Mouse (Mus musculus) G1E (cell line): Measurements from ENCODE around the gene Arl10. TPM values are rescaled to one million over a fixed set of nuclear protein-coding genes. Genes with fewer than 3 reads are reported as not detected.

Experiments
- ATAC-seq: 2 replicates; pipeline ENCODE4 v1.8.0; 2016; ENCODE audit warnings: mild to moderate bottlenecking; ENCODE audit not compliant: insufficient number of reproducible peaks, poor library complexity, low FRiP score, severe bottlenecking; ENCODE audit errors: extremely low read depth
- DNase-seq: peaks from one replicate; pipeline ENCODE4 v3.0.0; 2012; ENCODE audit warnings: low spot score
- H3K27me3 ChIP-seq: 2 replicates; pipeline ENCODE4 v1.6.1; 2012; ENCODE audit warnings: mild to moderate bottlenecking, low read length, inconsistent platforms; ENCODE audit not compliant: insufficient read depth
- H3K36me3 ChIP-seq: replicated peaks from 2 replicates; pipeline ENCODE3; 2012; ENCODE audit warnings: mild to moderate bottlenecking, inconsistent platforms
- H3K4me1 ChIP-seq: 2 replicates; pipeline ENCODE4 v1.6.1; 2012; ENCODE audit warnings: low read depth, low read length, inconsistent platforms, mixed read lengths; ENCODE audit not compliant: insufficient read depth
- H3K4me3 ChIP-seq: 2 replicates; pipeline ENCODE4 v1.5.1; 2012; ENCODE audit warnings: low read depth, mild to moderate bottlenecking, inconsistent platforms, low read length, moderate library complexity, mixed read lengths
- H3K9me3 ChIP-seq: replicated peaks from 2 replicates; pipeline ENCODE4 v1.6.1; 2012; ENCODE audit warnings: inconsistent platforms
- CTCF ChIP-seq: IDR thresholded peaks from 2 replicates; pipeline ENCODE4 v1.5.1; 2012; ENCODE audit warnings: low read depth, low read length, inconsistent platforms, mixed read lengths
- GATA1 ChIP-seq: IDR thresholded peaks from 2 replicates; pipeline ENCODE4 v1.6.1; 2012; ENCODE audit warnings: borderline replicate concordance, low read length, inconsistent platforms, mixed read lengths
- GATA2 ChIP-seq: IDR thresholded peaks from 2 replicates; pipeline ENCODE4 v1.6.1; 2012; ENCODE audit warnings: low read depth, low read length, inconsistent platforms, borderline replicate concordance
- POLR2AphosphoS5 ChIP-seq: IDR thresholded peaks from 2 replicates; pipeline ENCODE4 v1.6.1; 2012; ENCODE audit warnings: low read depth, low read length, inconsistent platforms; ENCODE audit not compliant: insufficient replicate concordance
- TAL1 ChIP-seq: conservative IDR thresholded peaks from 2 replicates; pipeline ENCODE4 v1.6.1; 2012; ENCODE audit warnings: low read depth, low read length, inconsistent platforms, mixed read lengths
- polyA plus RNA-seq: library from polyadenylated mRNA; stranded (reverse); fragments of >175 nt; gene quantifications from 2 replicates; pipeline ENCODE4 v1.2.3, GENCODE M21; 2012
- total RNA-seq, 2 experiments: library from RNA; stranded (forward) in 1 of 2; stranded (reverse) in 1 of 2; fragments of 200-1000 nt in 1 of 2; fragments of >200 nt in 1 of 2; fragmentation: Nextera tagmentation in 1 of 2; gene quantifications; 2 replicates each; pipeline ENCODE4 v1.2.3; 2014 to 2017

Arl10 gene
- total and polyA plus RNA-seq, 3 experiments = 11.8 to 20.8 (median 14.3) TPM

- ATAC-seq (no peak), DNase-seq (no peak)
- Histone ChIP-seq H3K9me3 (no peaks in the 10 kb centered on the region), H3K36me3 (peaks cover 89% of the 10 kb centered on the region), H3K27me3 (no peaks in the 10 kb centered on the region), H3K4me3 (no peak overlapping the region), H3K4me1 (peaks cover 25% of the 10 kb centered on the region)
- TF ChIP-seq POLR2AphosphoS5 = no peak
- TF ChIP-seq GATA1 = no peak
- TF ChIP-seq CTCF = no peak
- TF ChIP-seq TAL1 = no peak
- TF ChIP-seq GATA2 = no peak
Observed at GRCm38 (mm10) chr13:54559656-54560055, 15.2 kb upstream of the Arl10 start.

GRCm38 (mm10) chr13:54560608-54561007, 14.2 kb upstream of the Arl10 start:
- H3K4me3 ChIP-seq = no peak overlapping the region
- no peaks in the 10 kb centered on the region for H3K9me3 ChIP-seq
- H3K27me3 ChIP-seq = no peaks in the 10 kb centered on the region
- TF ChIP-seq CTCF (no peak), GATA1 (no peak), POLR2AphosphoS5 (no peak), GATA2 (no peak), TAL1 (no peak)
- H3K36me3 ChIP-seq = peaks cover 82% of the 10 kb centered on the region
- DNase-seq (no peak), ATAC-seq (no peak)
- H3K4me1 ChIP-seq = peaks cover 31% of the 10 kb centered on the region

GRCm38 (mm10) chr13:54562562-54562961, 12.3 kb upstream of the Arl10 start:
- Histone ChIP-seq H3K27me3 (no peaks in the 10 kb centered on the region), H3K4me1 (peaks cover 38% of the 10 kb centered on the region), H3K9me3 (no peaks in the 10 kb centered on the region), H3K36me3 (peaks cover 63% of the 10 kb centered on the region), H3K4me3 (no peak overlapping the region)
- DNase-seq (no peak), ATAC-seq (no peak)
- TF ChIP-seq GATA2 (no peak), TAL1 (no peak)

GRCm38 (mm10) chr13:54564232-54565200, 10.3 kb upstream of the Arl10 start:
- Histone ChIP-seq H3K4me3 (peak overlapping the region; percentile 86), H3K4me1 (peaks cover 39% of the 10 kb centered on the region), H3K27me3 (no peaks in the 10 kb centered on the region), H3K36me3 (peaks cover 44% of the 10 kb centered on the region), H3K9me3 (no peaks in the 10 kb centered on the region)
- DNase-seq (no peak), ATAC-seq (no peak)
- no peak for TF ChIP-seq CTCF
- TF ChIP-seq TAL1 = no peak
- TF ChIP-seq POLR2AphosphoS5 = no peak
- TF ChIP-seq GATA2 = no peak
- TF ChIP-seq GATA1 = no peak

GRCm38 (mm10) chr13:54565201-54565581, 9.6 kb upstream of the Arl10 start, which contains the start of gene 4833439L19Rik:
Gene 4833439L19Rik, minus strand, starts transcription at chr13:54565435.
- H3K27me3 ChIP-seq = no peaks in the 10 kb centered on the region
- peak; percentile 94 for ATAC-seq
- peaks cover 39% of the 10 kb centered on the region for H3K4me1 ChIP-seq
- no peaks in the 10 kb centered on the region for H3K9me3 ChIP-seq
- TF ChIP-seq GATA2 (no peak), CTCF (no peak), GATA1 (no peak), TAL1 (no peak), POLR2AphosphoS5 (no peak)
- peaks cover 38% of the 10 kb centered on the region for H3K36me3 ChIP-seq
- peak within 1 kb of the TSS; percentile 86 for H3K4me3 ChIP-seq
- DNase-seq = peak; percentile 91

GRCm38 (mm10) chr13:54565594-54566345, 9.0 kb upstream of the Arl10 start:
- Histone ChIP-seq H3K4me3 (peak overlapping the region; percentile 86), H3K9me3 (no peaks in the 10 kb centered on the region), H3K36me3 (peaks cover 32% of the 10 kb centered on the region), H3K4me1 (peaks cover 37% of the 10 kb centered on the region), H3K27me3 (no peaks in the 10 kb centered on the region)
- ATAC-seq (peak; percentile 46), DNase-seq (no peak)
- no peak for TF ChIP-seq GATA1
- no peak for TF ChIP-seq GATA2
- 0 out of 2 replicates have a peak, but pooled peaks have one; percentile 21 for TF ChIP-seq CTCF
- no peak for TF ChIP-seq POLR2AphosphoS5
- no peak for TF ChIP-seq TAL1
